Mouse (Mus musculus) frontal cortex, adult (tissue): ENCODE results near the gene Golga7b.

Experiments
- ATAC-seq: cut with Nextera tagmentation; 2 replicates; pipeline ENCODE4 v1.9.2; 2017; ENCODE audit warnings: mild to moderate bottlenecking, moderate library complexity, mixed read lengths; ENCODE audit not compliant: low TSS enrichment

Gene Golga7b

GRCm38 (mm10) chr19:42249976-42250914 lies 2.9 kb downstream of the Golga7b start:
- peak; percentile 51; the same call in 1 of the 2 replicates for ATAC-seq

DNA sequence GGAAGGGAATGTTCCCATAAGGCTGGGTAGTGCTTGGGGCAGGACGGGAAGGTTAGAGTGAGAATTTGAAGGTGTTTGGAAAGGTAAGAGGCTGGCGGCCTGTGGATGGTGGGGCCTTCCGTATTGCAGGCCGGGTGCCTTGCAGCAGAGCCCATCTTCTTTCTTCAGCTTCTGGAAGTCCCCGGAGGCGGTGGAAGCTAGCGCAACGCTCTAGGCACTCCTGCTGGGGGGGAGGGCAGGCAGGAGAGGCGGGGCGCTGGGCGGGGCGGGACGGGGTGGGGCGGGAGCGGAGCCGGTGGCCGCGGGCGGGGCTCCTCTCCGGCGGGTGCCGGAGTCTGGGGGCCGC lies 8.0 kb downstream of the Golga7b start:
- ATAC-seq, result peak; percentile 63

DNA sequence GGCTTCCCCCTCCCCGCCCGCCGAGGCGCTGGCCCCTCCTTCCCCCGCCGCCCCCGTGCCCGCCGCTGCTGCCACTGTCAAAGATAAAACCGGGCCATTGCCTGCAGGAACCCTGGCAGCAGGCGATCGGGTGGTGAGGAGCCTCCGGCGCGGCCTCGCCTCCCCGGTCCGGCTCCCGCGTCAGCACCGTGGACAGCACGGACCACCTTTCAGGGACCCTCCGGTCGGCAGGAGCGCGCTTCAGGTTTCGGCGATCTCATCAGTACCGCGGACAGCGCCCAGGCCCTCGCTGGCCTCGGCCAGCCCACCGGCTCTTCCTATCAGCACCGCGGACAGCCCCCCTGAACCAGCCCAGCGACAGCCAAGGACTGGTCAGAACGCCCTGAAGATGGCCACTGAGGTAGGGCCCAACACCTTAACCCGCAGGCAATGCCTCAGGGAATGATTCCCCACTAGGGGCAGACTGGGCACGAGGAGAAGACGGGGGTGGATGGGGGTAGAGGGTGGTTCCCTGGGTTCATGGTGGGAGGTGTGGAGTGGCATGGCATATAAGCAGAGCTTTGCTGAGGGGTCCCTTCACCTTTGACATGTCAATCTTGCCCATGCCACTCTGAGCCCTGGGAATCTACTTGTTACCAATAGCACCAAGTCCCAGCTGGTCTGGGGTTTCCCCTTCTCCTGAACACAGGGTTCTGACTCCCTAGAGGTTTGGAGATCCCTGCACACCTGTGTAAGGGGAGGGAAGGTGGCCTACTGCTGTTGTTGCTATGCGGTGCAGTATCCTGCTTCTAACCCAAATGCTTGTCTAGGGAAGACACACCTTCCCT lies 8.6 kb downstream of the Golga7b start:
- peak; percentile 35; the same call in 1 of the 2 replicates for ATAC-seq

DNA sequence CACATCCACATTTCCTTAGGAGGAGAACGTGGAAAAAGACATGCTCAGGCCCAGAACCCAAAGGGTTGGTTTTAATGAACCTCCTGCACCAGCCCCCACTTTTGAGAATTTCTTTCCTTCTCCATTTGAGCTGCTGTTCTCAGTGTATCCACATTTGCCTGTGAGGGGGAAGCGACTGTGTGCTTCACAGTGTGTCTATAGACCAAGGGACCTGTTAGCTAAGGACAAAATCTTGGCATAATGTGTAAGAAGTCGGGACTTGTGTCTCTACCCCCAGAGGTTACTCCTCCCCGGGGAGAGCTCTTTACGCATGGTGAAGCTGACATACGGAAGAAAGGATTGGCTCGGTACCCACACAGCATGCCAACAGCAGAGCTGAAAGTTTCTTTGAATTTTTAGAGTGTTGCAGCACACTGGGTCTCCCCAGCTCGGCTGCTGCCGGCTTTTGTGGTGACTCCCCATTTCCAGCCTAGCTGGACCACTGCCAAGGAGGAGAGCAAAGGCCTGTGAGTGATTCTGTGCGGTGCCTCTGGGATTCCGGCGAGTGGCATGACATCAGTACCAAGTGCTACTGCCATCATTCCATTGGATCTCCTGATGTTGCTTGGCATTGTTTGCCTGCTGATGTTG lies 9.4 kb downstream of the Golga7b start:
- ATAC-seq, result peak; percentile 29

- peak; percentile 32 for ATAC-seq
These were observed 9.9 kb downstream of the Golga7b start for GRCm38 (mm10) chr19:42257241-42257635.

DNA sequence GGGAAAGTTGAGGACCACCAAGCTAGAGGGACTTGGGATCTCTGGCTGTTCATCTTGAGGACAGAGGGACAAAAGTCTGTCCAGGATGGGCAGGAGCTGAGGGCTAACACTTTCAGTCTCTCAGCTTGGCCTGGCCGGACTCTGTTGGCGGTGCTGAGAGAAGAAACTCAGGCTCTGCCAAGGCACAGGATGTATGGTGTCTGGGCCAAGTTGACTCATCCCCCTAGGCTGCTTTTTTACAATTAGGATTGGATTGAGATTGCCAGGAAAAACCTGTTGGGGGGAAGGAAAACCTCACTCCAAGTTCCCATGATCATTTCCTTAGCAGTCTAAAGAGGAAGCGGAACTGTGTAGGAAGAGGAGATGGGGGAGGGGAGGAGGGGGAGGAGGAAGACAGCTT lies 10.7 kb downstream of the Golga7b start:
- peak; percentile 5; the same call in 1 of the 2 replicates for ATAC-seq

- ATAC-seq, result no peak
These were observed 11.2 kb downstream of the Golga7b start for GRCm38 (mm10) chr19:42258596-42258995.

- ATAC-seq, result no peak
These were observed 13.1 kb downstream of the Golga7b start for GRCm38 (mm10) chr19:42260486-42260885.

- ATAC-seq, result no peak
These were observed 16.1 kb downstream of the Golga7b start for GRCm38 (mm10) chr19:42263524-42263923.

GRCm38 (mm10) chr19:42268337-42268736 lies 21.0 kb downstream of the Golga7b start:
- ATAC-seq, result no peak

DNA sequence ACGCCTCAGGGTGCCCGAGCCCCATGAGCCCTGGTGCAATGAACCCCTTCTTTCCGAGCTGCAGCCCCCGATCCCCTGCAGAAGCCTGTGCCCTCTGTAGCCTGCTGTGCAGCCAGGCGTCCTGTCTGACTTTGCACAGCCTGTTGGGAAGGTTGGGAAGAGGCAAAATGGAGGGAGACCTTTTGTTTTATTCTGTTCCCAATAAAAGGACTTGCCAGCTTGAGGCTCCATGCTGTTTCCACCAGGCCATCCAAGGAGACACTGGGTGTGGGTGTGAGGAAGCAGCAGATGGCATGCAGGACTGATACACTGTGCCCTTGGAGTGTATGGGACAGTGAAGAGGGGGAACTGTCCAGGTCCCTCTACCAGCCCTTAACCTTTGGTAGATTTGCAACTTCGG lies 22.7 kb downstream of the Golga7b start:
- no peak for ATAC-seq

- no peak for ATAC-seq
These were observed 23.8 kb downstream of the Golga7b start for GRCm38 (mm10) chr19:42271182-42271581.

- peak; percentile 75 for ATAC-seq
These were observed 24.9 kb downstream of the Golga7b start for GRCm38 (mm10) chr19:42272003-42272963.

- no peak for ATAC-seq
These were observed 29.9 kb downstream of the Golga7b start for GRCm38 (mm10) chr19:42277288-42277687.

GRCm38 (mm10) chr19:42278461-42278860 lies 31.1 kb downstream of the Golga7b start:
- ATAC-seq, result no peak

DNA sequence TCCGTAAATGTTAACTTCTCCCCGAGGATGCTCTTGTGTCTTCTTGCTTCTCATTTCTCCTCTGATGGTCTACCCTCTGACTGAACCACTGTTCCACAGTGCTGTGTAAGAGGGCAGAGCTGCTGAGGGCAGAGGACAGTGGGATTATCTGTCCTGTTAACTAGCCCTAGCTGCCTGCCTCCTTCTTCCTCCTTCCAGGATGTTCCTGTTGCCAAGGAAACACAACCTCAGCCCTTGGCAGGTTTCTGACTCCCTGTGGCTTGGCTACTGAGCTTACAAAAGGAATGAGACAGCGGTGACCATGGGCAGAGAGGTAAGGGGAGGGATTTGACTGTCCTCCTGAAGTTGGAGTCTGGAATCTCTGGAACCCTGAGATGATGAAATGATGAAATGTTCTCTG lies 32.2 kb downstream of the Golga7b start:
- no peak for ATAC-seq

DNA sequence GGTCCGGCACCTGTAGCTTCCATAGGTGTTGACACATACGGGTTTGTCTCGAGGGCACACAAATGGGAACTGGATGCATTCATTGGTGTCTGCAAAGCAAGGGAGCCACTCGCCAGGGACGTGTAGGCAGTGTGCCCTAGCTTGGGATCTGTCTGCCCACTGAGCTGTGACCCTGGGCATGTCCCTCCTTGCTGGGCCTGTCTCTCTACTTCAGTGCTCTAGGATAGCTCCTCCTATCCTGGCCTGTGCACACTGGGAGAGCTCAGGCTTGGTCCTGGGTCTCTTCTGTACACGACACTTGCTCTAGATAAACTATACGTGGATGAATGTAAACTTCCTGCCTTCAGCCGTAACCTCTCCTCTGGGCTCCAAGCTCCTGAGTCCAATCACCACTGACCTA lies 36.8 kb downstream of the Golga7b start:
- no peak for ATAC-seq

DNA sequence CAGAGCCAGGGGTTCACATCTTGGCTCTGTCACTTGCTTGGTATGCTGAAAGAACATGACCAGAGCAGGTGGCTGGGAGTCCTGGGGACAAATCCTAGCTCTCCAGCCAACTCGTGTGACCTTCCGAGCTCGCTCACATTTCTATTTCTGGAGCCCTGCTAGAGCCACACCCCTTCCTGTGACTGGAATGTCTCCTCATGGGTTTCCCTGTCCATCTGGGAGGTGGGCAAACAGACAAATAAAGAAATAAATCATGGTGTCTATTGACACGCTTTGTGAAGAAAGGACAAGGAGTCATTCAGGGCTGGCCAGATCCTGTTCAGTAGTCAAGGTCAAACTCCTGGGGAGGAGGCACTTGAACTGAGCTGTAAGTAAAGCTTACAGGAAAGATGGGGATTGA lies 41.0 kb downstream of the Golga7b start:
- ATAC-seq, result no peak

- ATAC-seq, result peak; percentile 51
These were observed 43.7 kb downstream of the Golga7b start for GRCm38 (mm10) chr19:42290954-42291661.

- ATAC-seq, result no peak
These were observed 44.7 kb downstream of the Golga7b start for GRCm38 (mm10) chr19:42292106-42292505.
